Mouse (Mus musculus) midbrain, embryonic 14.5 days (tissue): ENCODE measurements around the gene Glrx. TPM values are rescaled to one million over a fixed set of nuclear protein-coding genes. Genes with fewer than 3 reads are reported as not detected.
A peak's percentile ranks its signal among the peaks of the same experiment; 100 is the strongest.

Experiments
- ATAC-seq: fragments of 200-750 bp; cut with Nextera tagmentation; 2 replicates; pipeline ENCODE4 v1.8.0; 2017; ENCODE audit warnings: moderate number of reproducible peaks, moderate library complexity; ENCODE audit not compliant: low FRiP score, low TSS enrichment
- DNase-seq: peaks from one replicate; pipeline ENCODE4 v3.0.0-alpha.2; 2015
- H3K27ac ChIP-seq: fragments of 300-500 bp; sonication (generic); replicated peaks from 2 replicates; pipeline ENCODE4 v1.5.1; 2014; ENCODE audit warnings: mild to moderate bottlenecking, low read depth, low read length, moderate library complexity
- H3K27me3 ChIP-seq: fragments of 300-500 bp; sonication (generic); 2 replicates; pipeline ENCODE4 v1.6.1; 2014; ENCODE audit warnings: low read length, control low read depth, mixed read lengths; ENCODE audit not compliant: control insufficient read depth, insufficient read depth
- H3K36me3 ChIP-seq: fragments of 300-500 bp; sonication (generic); 2 replicates; pipeline ENCODE4 v1.6.1; 2014; ENCODE audit warnings: low read length, control low read depth; ENCODE audit not compliant: control insufficient read depth, insufficient read depth
- H3K4me1 ChIP-seq: fragments of 300-500 bp; sonication (generic); 2 replicates; pipeline ENCODE4 v1.6.1; 2014; ENCODE audit warnings: mild to moderate bottlenecking, antibody characterized with exemption, low read length, control low read depth; ENCODE audit not compliant: control insufficient read depth, insufficient read depth
- H3K4me2 ChIP-seq: fragments of 300-500 bp; sonication (generic); 2 replicates; pipeline ENCODE4 v1.6.1; 2014; ENCODE audit warnings: mild to moderate bottlenecking, low read length, moderate library complexity
- H3K4me3 ChIP-seq: fragments of 300-500 bp; sonication (generic); replicated peaks from 2 replicates; pipeline ENCODE4 v1.5.1; 2014; ENCODE audit warnings: low read depth, low read length
- H3K9ac ChIP-seq: fragments of 300-500 bp; sonication (generic); replicated peaks from 2 replicates; pipeline ENCODE4 v1.6.1; 2014; ENCODE audit warnings: mild to moderate bottlenecking, low read length, moderate library complexity
- H3K9me3 ChIP-seq: fragments of 300-500 bp; sonication (generic); 2 replicates; pipeline ENCODE4 v1.6.1; 2016; ENCODE audit warnings: low read length, control low read depth, mixed read lengths; ENCODE audit not compliant: control insufficient read depth
- WGBS: fragments of 180-500 bp; shearing (Covaris S2); extraction: QIAGEN DNeasy Blood & Tissue Kit; methylation state at CpG from one replicate; pipeline ENCODE4 v1.1.7; 2014; 5-methylcytosine and 5-hydroxymethylcytosine counted together
- polyA plus RNA-seq: library from polyadenylated mRNA; unstranded; fragments of >200 nt; fragmentation: Nextera tagmentation; extraction: Ambion mirVana; gene quantifications from 2 replicates; pipeline ENCODE4 v1.2.1, GENCODE M21; 2014

Glrx gene
- polyA plus RNA-seq, 1 experiment from 2014 or later: 40.7 TPM

DNA sequence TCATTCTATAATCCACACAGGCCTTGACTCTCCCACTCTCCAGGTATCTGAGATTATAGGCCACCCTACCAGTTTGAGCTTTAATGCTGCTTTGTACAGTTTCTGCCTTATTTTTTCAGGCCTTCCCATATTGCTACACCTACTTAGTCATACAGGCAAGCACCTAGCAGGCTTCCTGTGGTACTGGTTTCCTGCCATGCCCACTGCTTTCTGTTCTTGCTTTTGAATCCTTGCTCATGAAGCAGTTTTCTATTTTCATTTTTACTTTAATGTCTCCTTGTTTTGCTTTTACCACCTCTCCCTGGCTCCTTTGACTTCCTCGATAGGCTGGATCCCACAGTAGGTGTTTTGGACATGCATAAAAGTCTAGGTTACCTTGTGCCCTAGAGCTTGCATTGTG is 14.3 kb upstream of the Glrx start:
- no peaks in the 10 kb centered on the region for H3K4me1 ChIP-seq
- no peaks in the 10 kb centered on the region for H3K9me3 ChIP-seq
- no peak overlapping the region for H3K9ac ChIP-seq
- H3K4me3 ChIP-seq: no peak overlapping the region
- no peaks in the 10 kb centered on the region for H3K27me3 ChIP-seq
- no peak overlapping the region for H3K27ac ChIP-seq
- ATAC-seq: no peak
- H3K36me3 ChIP-seq: no peaks in the 10 kb centered on the region
- 86% methylated on average over 1 of the region's 1 CpGs for WGBS
- no peak overlapping the region for H3K4me2 ChIP-seq
- DNase-seq: no peak

DNA sequence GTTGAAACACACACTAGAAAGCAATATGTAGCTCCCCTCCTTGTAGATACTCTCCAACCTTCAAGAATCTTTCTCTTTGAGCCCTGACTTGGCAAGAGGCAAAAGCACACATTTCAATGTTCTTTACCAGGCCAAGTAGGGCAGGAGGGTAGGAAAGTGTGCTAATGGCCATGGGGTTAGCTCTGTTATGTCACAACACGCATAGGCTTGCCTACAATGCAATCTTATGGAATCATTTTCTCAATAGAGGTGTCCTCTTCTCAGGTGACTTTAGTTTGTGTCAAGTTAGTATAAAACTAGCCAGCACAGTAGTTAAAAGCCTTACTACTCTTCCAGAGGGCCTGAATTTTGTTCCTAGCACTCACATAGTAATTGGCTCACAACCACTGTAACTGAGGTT is 9.0 kb upstream of the Glrx start:
- H3K27ac ChIP-seq: no peak overlapping the region
- 91% methylated on average over 1 of the region's 1 CpGs for WGBS
- no peak overlapping the region for H3K4me2 ChIP-seq
- H3K4me3 ChIP-seq: no peak overlapping the region
- no peaks in the 10 kb centered on the region for H3K9me3 ChIP-seq
- no peak for DNase-seq
- ATAC-seq: no peak
- H3K36me3 ChIP-seq: no peaks in the 10 kb centered on the region
- no peaks in the 10 kb centered on the region for H3K27me3 ChIP-seq
- no peak overlapping the region for H3K9ac ChIP-seq
- no peaks in the 10 kb centered on the region for H3K4me1 ChIP-seq

DNA sequence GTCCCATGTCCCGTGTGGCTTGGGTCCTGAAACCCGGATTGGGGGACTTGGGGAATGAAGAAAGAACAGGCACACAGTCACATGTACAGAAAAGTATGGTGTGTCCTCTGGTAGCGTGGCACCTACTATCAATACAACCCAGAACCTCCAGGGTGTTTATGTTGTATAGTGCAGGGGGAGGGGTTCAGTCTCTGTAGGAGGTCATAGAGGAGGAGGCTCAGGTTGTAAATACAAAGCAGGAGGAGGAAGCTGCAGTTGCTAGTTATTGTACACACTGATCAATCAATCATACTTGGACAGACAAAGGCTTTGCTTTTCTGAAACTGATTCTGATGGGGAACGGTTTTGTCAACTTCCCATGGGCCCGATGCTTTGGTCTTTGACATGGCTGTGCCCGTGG is 8.0 kb upstream of the Glrx start:
- Histone ChIP-seq H3K4me3 (no peak overlapping the region), H3K36me3 (no peaks in the 10 kb centered on the region), H3K27me3 (no peaks in the 10 kb centered on the region), H3K27ac (no peak overlapping the region), H3K4me2 (no peak overlapping the region), H3K4me1 (no peaks in the 10 kb centered on the region), H3K9me3 (no peaks in the 10 kb centered on the region), H3K9ac (no peak overlapping the region)
- no peak for ATAC-seq
- 83% methylated on average over 6 of the region's 6 CpGs for WGBS
- no peak for DNase-seq

DNA sequence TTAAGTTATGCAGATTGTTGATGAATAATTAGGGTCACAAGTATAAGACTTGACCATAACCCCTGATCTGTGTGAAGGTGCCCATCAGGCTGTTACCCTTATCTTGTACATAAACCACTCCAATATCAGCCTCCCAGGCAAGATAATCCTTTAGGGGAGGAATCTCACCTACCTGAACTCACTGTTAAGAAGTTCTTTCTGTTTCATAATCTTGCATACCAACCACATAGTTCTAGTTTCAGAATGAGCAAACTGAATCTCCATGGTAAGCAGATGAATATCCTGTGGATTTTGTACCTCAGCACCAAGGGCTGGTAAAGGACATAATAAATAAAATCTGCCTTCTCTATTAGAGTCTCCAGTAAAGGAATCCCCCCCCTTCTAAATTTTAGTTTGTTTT is 7.0 kb upstream of the Glrx start:
- Histone ChIP-seq H3K4me2 (no peak overlapping the region), H3K4me1 (no peaks in the 10 kb centered on the region), H3K9ac (no peak overlapping the region), H3K27ac (no peak overlapping the region), H3K9me3 (no peaks in the 10 kb centered on the region), H3K4me3 (no peak overlapping the region), H3K36me3 (no peaks in the 10 kb centered on the region), H3K27me3 (no peaks in the 10 kb centered on the region)
- ATAC-seq (no peak), DNase-seq (no peak)

DNA sequence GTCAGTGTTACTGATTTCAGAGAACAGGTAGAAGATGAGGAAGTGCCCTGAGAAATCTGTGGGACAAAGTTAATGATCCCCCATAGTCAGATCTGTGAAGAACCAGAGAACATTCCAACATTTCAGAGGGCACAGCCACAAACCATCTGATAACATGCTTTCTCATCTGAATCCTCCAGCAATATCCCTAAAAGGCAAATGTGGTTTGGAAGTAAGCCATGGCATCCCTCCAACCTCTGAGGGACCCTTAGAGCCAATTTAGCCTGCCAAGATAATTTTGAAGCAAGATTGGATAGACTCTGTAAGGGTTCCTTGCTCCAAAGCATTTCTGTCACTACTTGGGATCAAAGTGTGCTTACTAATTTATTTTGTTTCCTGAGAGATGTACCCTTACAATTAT is 6.2 kb upstream of the Glrx start:
- no peaks in the 10 kb centered on the region for H3K9me3 ChIP-seq
- no peaks in the 10 kb centered on the region for H3K36me3 ChIP-seq
- no peak overlapping the region for H3K9ac ChIP-seq
- no peak for DNase-seq
- H3K4me1 ChIP-seq: no peaks in the 10 kb centered on the region
- ATAC-seq: no peak
- H3K27ac ChIP-seq: no peak overlapping the region
- H3K4me3 ChIP-seq: no peak overlapping the region
- no peak overlapping the region for H3K4me2 ChIP-seq
- no peaks in the 10 kb centered on the region for H3K27me3 ChIP-seq

DNA sequence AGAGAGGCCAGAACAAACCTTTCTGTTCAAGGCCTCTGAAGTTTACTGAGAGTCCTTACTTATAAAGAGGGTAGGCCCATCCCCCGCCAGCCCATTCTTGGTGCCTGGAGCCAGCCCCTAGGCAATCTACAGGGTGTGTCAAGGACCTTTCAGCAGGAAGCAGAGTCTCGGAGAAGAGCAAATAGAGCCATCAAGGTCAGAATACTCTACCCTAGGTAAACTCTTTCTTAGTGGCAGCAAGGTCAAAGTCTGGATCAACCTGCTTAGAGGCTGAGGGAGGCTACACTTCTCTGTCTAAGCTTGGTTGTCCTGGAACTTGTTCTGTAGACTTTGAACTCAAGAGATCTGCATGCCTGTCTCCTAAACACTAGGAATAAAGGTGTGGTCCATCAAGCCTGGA is 4.2 kb upstream of the Glrx start:
- ATAC-seq (no peak), DNase-seq (no peak)
- Histone ChIP-seq H3K9ac (no peak overlapping the region), H3K4me1 (0 out of 2 replicates have a peak, but pooled peaks cover 4% of the 10 kb centered on the region), H3K36me3 (no peaks in the 10 kb centered on the region), H3K9me3 (no peaks in the 10 kb centered on the region), H3K27me3 (no peaks in the 10 kb centered on the region), H3K4me2 (no peak overlapping the region), H3K27ac (no peak overlapping the region), H3K4me3 (no peak overlapping the region)
- WGBS: 61% methylated on average over 2 of the region's 2 CpGs

DNA sequence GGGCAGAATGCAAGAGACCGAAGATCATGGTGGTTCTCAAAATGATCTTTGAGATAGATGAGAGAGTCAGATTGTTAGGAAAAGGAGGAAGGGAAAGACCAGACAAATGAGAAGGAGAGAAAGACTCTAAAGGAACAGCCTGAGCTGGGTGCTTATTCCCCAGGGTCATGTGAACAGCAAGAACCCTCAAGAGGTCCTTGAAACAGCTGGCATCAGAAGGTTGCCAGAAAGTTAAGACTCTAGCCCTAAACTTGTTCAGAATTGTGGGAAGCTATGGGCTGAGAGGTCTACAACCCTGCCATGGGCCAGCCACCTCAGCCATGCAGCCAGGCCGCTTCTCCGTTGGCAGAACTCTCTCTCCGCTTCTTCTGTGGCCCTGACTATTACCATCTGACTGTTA is 1.2 kb upstream of the Glrx start:
- no peak overlapping the region; the same call in 1 of the 2 replicates for H3K9ac ChIP-seq
- 97% methylated on average over 4 of the region's 4 CpGs for WGBS
- DNase-seq (no peak), ATAC-seq (no peak)
- no peak overlapping the region for H3K4me3 ChIP-seq
- H3K4me1 ChIP-seq: peaks cover 20% of the 10 kb centered on the region; the same call in 1 of the 2 replicates
- H3K4me2 ChIP-seq: no peak overlapping the region
- H3K27me3 ChIP-seq: no peaks in the 10 kb centered on the region
- no peak overlapping the region for H3K27ac ChIP-seq
- H3K36me3 ChIP-seq: no peaks in the 10 kb centered on the region
- H3K9me3 ChIP-seq: no peaks in the 10 kb centered on the region

DNA sequence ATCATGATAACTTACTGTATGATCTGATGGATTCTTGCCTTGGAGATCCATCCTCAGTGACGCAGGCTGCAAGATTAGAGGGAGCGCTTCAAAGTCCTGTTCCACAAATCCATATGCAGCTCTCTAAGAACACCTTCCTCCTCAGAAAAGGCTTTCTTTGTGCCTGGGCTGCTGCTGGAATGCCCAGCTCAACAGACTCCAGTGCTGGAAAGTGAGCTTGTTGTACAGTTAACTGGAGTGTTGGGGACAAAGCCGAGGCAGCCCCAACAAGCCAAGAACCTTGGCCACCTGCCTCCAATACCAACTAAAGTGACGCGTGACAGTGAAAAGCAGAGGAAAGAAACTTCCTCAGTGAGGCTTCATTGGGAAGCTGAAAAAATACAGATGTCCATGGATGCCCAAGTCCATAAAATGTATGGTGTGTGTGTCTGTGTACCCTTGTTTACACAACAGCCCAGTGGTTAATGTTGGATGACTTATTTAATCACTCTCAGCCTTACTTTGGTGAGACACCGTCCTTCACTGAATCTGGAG is 1.2 kb downstream of the Glrx start:
- peak overlapping the region; percentile 71 for H3K27ac ChIP-seq
- WGBS: 38% methylated on average over 6 of the region's 6 CpGs
- peak; percentile 29 for DNase-seq

DNA sequence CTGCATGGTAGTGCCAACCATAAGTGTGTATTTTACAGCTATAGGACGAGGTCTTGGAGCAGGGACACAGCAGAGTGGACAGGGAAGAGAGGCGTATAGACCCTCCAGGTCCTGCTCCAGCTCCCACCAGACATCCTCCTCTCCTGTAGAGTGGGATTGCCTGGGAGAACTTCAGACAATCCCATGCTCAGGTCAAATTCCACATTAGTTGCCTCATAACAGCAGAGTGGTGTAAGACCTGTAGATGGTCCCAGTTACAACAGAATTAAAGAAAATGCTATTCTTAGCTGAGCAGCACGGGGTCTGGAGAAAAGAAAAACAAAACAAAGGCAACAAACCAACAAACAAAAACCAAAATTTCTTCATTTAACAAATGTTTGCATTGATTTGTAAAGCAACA is 2.3 kb downstream of the Glrx start:
- no peaks in the 10 kb centered on the region for H3K9me3 ChIP-seq
- H3K9ac ChIP-seq: no peak overlapping the region
- DNase-seq (no peak), ATAC-seq (no peak)
- no peaks in the 10 kb centered on the region for H3K36me3 ChIP-seq
- no peaks in the 10 kb centered on the region for H3K27me3 ChIP-seq
- peak overlapping the region; percentile 78; the same call in 1 of the 2 replicates for H3K4me2 ChIP-seq
- WGBS: 76% methylated on average over 3 of the region's 3 CpGs
- no peak overlapping the region for H3K27ac ChIP-seq
- no peak overlapping the region for H3K4me3 ChIP-seq
- peaks cover 20% of the 10 kb centered on the region; the same call in 1 of the 2 replicates for H3K4me1 ChIP-seq

More for the DNA sequence above, 1.2 kb downstream of the Glrx start:
- Histone ChIP-seq H3K27me3 (no peaks in the 10 kb centered on the region), H3K4me1 (peaks cover 20% of the 10 kb centered on the region; the same call in 1 of the 2 replicates), H3K9me3 (no peaks in the 10 kb centered on the region), H3K4me3 (peak overlapping the region; percentile 53), H3K9ac (peak overlapping the region; percentile 65), H3K4me2 (peak overlapping the region; percentile 78), H3K36me3 (no peaks in the 10 kb centered on the region)
- ATAC-seq: no peak
